Mouse (Mus musculus): ENCODE measurements around the gene Dennd4b. TPM values are rescaled to one million over a fixed set of nuclear protein-coding genes. Genes with fewer than 3 reads are reported as not detected.

The Dennd4b gene
- total RNA-seq (2023), result 100 to 1,000 TPM in 1 of 2 experiments, 10 to 100 TPM in 1; 95.5 to 103 TPM

GRCm38 (mm10) chr3:90265034-90265931 is at the start of gene Dennd4b:
Gene Dennd4b (plus strand): TSS chr3:90265185.

GRCm38 (mm10) chr3:90231507-90232333 is 33.3 kb upstream of the Dennd4b start, which contains the start of gene Jtb:
Gene Jtb (plus strand): TSS chr3:90231597.

GRCm38 (mm10) chr3:90242984-90243775 is 21.8 kb upstream of the Dennd4b start, which contains the start of gene Creb3l4:
Gene Creb3l4 (minus strand): TSS chr3:90243512.

GRCm38 (mm10) chr3:90247960-90248745 is 16.8 kb upstream of the Dennd4b start, which contains the start of gene Slc39a1:
Gene Slc39a1 (plus strand): TSS chr3:90248172.

GRCm38 (mm10) chr3:90253653-90254418 is 11.1 kb upstream of the Dennd4b start, which contains the start of gene Crtc2:
Gene Crtc2 (plus strand): TSS chr3:90254163.

GRCm38 (mm10) chr3:90292345-90293275 is 27.6 kb downstream of the Dennd4b start, which contains the start of gene Gatad2b:
Gene Gatad2b (plus strand): TSS chr3:90293178.

Other genes with a start within 250 kb of the Dennd4b start
- 10 to 100 TPM; 60.3 to 68.3 TPM for gene 4933434E20Rik, start 213.5 kb upstream of the Dennd4b start, total RNA-seq (2023)
- 100 to 1,000 TPM; 200 to 228 TPM for gene Ubap2l, start 212.6 kb upstream of the Dennd4b start, total RNA-seq (2023)
- gene Tpm3, start 192.5 kb upstream of the Dennd4b start, total RNA-seq (2023), result 100 to 1,000 TPM; 594 to 595 TPM
- under 1 TPM; 0.61 to 0.63 TPM for gene Nup210l, start 161.1 kb upstream of the Dennd4b start, total RNA-seq (2023)
- 1,000 to 10,000 TPM; 4,171 to 4,463 TPM for gene Rps27, start 51.5 kb upstream of the Dennd4b start, total RNA-seq (2023)
- gene Rab13, start 51.5 kb upstream of the Dennd4b start, total RNA-seq (2023), result 1 to 10 TPM; 1.5 to 1.8 TPM
- gene Jtb, start 33.6 kb upstream of the Dennd4b start, total RNA-seq (2023), result 10 to 100 TPM; 58.2 to 59.8 TPM
- under 1 TPM in 1 of 2 experiments, not detected in 1; 0.49 TPM for gene Creb3l4, start 21.7 kb upstream of the Dennd4b start, total RNA-seq (2023)
- gene Slc39a1, start 17.0 kb upstream of the Dennd4b start, total RNA-seq (2023), result 10 to 100 TPM; 60.0 to 71.1 TPM
- 100 to 1,000 TPM in 1 of 2 experiments, 10 to 100 TPM in 1; 96.3 to 105 TPM for gene Crtc2, start 11.0 kb upstream of the Dennd4b start, total RNA-seq (2023)
- gene Gatad2b, start 28.0 kb downstream of the Dennd4b start, total RNA-seq (2023), result 10 to 100 TPM; 77.6 to 81.0 TPM
- gene Slc27a3, start 124.8 kb downstream of the Dennd4b start, total RNA-seq (2023), result 1 to 10 TPM; 1.1 to 1.5 TPM
- gene Ints3, start 168.4 kb downstream of the Dennd4b start, total RNA-seq (2023), result 10 to 100 TPM; 35.1 to 39.0 TPM
- under 1 TPM in 1 of 2 experiments, not detected in 1; 0.52 TPM for gene Npr1, start 200.7 kb downstream of the Dennd4b start, total RNA-seq (2023)
- 10 to 100 TPM; 40.5 to 47.3 TPM for gene Ilf2, start 210.9 kb downstream of the Dennd4b start, total RNA-seq (2023)
- 10 to 100 TPM; 42.2 to 43.7 TPM for gene Snapin, start 225.8 kb downstream of the Dennd4b start, total RNA-seq (2023)
- gene Chtop, start 244.3 kb downstream of the Dennd4b start, total RNA-seq (2023), result 100 to 1,000 TPM; 112 to 113 TPM
- 10 to 100 TPM; 24.1 to 24.6 TPM for gene S100a1, start 249.2 kb downstream of the Dennd4b start, total RNA-seq (2023)
- 10 to 100 TPM; 36.8 to 37.4 TPM for gene S100a13, start 249.2 kb downstream of the Dennd4b start, total RNA-seq (2023)

All from monocyte, adult 59 days (primary cell).